Mouse (Mus musculus) monocyte, adult 2 months (primary cell): ENCODE data around the gene Slc31a2.
"Not testable (repeated sequence)": the region's sequence is repeated elsewhere in the genome, so short reads cannot be mapped to it uniquely, and the experiment has no call there.

Experiments
- DNase-seq, 2 experiments: peaks; one replicate each; pipeline ENCODE4 v3.0.0; 2022; ENCODE audit warnings: low spot score in 2 of 2, low read depth in 1 of 2

The Slc31a2 gene

GRCm38 (mm10) chr4:62262276-62262675, at the start of gene Slc31a2:
Slc31a2 (plus strand) TSS chr4:62262562.
- no peak for DNase-seq

DNA sequence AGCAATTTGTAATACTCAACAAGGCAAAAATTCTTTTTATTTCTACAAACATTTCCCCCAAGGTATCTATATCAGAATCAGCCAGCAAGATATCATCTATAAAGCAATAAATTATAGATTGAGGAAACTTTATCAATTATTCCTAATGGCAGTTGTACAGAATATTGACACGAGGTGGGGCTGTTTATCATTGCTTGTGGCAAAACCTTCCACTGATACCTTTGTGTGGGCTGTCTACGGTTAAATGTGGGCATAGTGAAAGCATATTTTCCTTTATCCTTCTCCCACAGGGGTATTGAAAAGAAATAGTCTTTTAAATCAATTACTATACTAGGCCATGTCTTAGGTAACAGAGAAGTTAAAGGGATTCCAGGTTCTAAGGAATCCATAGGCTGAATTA, 48.9 kb upstream of the Slc31a2 start:
- no peak for DNase-seq

DNA sequence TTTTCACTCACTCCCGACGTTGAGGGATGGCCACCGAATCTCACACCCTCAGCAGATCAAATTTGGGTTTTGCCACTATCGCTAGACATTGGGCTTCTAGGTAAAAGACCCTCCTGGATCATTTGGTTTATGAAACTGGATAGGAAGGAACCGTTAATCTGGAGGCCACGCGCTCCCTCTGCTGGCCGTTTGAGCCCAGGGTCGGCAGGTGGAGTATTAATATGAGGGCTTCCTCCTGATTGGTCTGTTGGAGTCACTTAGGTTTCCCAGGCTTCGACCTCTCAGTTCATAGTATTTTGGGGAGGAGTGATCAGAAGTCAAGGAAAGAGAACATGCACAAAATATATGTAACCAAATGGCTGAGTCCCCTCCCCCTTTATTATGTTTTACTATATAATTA, 34.0 kb upstream of the Slc31a2 start:
- no peak for DNase-seq

GRCm38 (mm10) chr4:62229448-62229847, 32.9 kb upstream of the Slc31a2 start:
- no peak for DNase-seq

DNA sequence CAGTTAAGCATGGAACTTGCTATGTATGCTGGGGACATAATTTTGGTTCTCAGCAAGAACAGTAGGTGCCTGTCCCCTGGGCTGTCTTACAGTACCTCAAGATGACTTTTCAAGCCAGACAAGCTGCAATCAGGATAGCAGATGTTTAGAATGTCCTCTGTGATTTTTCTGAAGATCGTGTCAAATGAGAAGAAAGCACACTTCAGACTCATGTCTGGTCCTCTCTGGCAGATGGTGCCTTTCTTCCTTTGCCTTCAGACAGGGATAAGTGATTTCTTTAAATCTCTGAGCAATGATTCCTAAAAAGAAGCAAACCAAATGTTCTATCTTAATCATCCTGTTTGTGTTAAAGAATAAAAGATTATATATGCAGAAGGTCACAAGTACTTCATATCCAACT, 32.2 kb upstream of the Slc31a2 start:
- DNase-seq = no peak

GRCm38 (mm10) chr4:62230769-62231168, 31.6 kb upstream of the Slc31a2 start, which contains the start of gene Zfp37:
Zfp37 (minus strand) TSS chr4:62231047.
- no peak for DNase-seq

DNA sequence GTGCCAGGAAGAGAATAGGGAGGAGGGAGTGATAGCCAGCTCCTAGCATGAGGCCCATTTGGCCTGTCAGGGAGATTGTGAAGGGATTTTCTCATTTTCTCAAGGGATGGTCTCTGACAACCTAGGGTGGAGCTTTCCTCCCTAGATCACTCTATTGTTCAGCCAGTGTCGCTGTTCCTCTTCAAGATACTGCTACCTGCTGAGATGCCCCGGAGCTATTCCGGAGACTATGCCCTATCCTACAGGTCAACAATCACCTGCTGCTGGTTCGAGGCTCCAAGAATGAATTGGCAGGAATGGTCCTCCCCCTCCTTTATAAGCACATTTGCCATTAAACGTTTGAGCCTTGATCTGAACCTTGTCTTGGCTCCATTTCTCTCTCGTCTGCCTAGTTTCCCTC, 21.8 kb upstream of the Slc31a2 start:
- no peak for DNase-seq

DNA sequence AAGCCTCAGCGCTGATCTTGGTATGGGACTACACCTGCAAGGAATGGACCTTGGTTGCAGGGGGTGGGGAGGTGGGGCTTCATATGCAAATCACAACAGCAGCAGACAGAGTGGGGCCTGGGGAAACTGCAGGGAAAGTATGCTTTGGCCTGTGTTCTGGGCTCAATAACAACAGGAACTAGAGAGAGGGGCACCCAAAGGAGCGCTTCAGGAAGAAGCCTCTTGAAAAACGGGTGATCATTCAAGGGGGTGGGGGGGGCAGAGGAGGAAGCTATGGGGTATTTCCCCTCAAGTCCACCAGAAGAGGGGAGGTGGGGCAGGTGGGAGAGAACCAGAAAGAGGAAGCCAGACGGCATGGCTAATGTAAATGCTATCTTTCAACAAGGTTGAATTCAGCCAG, 14.0 kb upstream of the Slc31a2 start:
- no peak for DNase-seq

DNA sequence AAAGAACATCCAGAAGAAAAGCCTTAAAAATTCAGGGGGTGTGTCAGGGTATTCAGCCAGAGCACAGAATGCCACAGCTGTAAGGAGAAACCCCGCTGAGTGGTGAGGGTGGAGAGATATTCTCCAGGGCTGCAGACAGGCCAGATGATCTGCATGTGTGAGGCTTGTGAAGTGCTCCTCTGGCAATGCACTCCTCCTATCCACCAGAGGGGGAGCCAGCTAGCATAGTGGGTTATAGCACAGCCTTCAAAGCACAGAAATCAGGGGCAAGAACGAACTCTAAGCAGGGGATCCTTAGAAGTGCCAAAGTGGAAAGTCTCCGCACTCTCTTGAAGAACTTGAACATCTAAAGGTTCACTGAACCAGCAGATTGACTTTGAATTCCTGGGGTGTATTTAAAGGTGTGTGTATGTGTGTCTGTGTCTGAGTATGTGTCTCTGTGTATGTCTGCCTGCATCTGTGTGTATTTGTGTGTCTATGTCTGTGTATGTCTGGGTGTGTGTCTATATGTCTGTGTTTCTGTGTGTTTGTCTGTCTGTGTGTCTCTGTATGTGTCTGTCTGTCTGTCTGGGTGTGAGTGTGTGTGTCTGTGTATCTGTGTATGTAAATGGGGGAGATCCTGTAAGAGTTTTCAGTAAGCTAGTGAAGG, 11.3 kb upstream of the Slc31a2 start:
- DNase-seq = no peak

DNA sequence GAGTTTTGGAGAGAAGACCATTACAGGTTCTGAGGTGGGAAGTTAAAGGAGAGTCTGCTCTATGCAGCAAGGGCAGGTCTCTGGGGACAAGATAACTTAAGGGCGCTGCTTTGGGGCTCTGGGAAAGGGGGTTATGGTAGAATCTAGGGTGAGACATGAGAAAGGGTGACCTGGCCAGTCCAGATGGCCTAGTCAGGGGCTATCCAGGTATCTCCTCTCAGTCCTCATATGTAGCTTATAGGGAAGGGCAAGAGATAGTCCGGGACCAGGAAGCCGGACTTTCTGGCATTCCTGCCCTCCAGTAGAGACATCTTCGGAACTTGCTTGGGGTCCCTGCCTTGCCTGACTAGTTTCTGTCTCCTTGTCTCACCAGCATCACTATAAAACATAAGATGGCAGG, 10.6 kb upstream of the Slc31a2 start:
- DNase-seq = no peak

DNA sequence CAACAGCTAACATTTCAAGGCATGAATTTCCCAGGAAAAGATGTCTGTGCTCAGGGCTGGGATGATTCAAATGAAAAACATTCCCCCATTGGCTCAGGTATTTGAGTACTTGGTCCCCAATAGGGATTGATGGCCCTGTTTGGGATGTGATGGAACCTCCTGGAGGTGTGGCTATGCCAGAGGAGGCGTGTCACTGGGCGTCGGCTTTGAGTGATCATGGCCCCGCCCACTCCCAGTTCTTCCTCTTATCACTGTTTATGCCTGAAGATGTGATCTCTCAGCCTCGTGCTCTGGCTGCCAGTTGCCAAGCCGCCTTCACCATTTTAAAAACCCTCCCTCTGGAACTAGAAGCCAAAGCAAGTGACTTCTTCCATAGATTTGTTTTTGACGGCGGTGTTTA, 7.8 kb upstream of the Slc31a2 start:
- DNase-seq = no peak

DNA sequence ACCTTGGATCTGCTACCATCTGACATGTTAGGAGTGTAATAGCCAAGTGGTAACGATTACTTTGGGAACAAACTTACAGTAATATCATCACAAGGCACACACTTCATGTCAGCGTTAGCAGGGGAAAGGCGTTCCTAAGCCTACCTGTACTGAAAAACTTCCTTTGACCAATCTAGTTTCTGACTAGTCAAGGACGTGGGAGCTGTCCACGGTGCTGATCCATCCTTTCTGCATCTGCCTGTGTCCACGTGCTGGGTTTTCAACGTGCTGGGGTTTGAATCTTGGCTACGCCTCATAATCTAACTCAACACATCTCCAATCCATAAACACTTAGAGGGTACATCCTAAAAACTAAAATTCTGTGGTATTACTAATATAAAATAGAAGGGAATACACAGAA, 5.4 kb upstream of the Slc31a2 start:
- no peak for DNase-seq

- DNase-seq = no peak
Measured at GRCm38 (mm10) chr4:62263133-62263844, 927 bp downstream of the Slc31a2 start.

GRCm38 (mm10) chr4:62265154-62265836, 2.9 kb downstream of the Slc31a2 start:
- DNase-seq = no peak

DNA sequence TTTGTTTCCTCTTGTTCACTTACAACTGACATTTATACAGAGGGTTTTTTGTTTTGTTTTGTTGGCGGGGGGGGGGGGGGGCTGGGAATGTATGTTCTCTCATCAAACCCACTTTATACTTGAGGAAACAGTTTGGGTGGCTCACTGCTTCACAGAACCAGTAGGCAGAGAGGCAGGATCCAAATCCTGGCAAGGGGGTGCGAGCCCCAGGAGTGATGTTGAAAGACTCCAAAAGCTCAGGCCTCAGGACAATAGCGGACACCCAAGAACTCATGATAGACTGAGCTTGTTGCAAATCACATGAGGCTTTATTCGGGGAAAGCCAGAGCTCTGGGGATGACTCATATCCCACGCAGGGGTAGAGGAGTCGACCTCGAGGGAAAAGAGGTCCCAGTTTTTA, 3.7 kb downstream of the Slc31a2 start:
- not testable (repeated sequence) for DNase-seq

DNA sequence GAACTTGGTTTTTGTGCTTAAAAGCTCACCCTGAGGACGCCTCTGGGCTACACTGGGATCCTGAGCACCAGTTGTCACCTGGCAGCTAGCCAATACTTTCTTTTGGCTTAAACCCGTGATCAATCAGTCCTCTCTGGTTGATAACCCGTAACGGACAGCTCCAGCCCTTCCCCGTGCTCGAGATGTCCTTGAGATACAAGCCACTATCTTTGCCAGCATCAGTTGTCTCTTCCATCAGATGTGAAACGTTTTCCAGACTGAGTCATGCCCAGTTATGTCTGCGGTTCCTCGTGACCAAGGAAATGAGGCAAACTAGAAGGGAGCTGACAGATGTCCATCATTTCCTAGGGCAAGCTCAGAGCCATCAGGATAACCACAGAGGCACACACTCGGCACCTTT, 4.7 kb downstream of the Slc31a2 start:
- DNase-seq = no peak

DNA sequence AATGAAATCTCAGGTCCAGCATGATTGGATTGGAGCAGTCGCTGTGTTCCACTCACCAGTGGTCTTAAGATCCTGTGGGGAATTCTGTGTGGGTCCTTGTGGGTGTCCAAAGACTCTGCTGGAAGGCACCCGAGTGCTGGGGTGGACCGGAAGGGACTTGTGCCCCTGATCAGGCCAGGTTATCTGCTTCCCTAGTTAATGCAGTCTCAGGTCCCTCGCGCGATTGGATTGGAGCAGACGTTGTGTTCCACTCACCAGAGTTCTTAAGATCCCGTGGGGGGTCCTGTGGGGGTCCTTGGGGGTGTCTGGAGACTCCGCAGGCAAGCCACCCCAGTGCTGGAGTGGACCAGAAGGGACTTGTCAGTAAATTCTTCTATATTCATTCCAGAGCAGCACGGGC, 10.3 kb downstream of the Slc31a2 start:
- no peak for DNase-seq

DNA sequence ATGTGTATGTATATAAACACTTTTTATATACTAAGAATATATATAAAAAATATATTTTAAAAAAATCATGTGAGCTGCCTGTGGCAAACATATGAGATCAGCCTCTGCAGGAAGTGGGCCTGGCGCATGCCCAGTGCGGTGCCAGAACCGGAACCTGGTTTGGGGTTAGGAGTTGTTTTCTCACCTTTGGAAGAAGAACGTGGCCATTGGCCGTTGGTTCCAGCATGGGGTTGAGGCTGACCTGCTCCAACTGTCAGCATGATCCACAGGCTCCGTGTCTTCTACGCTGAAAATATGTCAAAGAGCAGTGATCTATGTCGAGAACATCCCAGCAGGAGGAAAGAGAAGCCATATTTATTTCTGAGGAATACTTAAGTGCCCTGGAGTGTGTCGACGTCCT, 11.6 kb downstream of the Slc31a2 start:
- DNase-seq = no peak

DNA sequence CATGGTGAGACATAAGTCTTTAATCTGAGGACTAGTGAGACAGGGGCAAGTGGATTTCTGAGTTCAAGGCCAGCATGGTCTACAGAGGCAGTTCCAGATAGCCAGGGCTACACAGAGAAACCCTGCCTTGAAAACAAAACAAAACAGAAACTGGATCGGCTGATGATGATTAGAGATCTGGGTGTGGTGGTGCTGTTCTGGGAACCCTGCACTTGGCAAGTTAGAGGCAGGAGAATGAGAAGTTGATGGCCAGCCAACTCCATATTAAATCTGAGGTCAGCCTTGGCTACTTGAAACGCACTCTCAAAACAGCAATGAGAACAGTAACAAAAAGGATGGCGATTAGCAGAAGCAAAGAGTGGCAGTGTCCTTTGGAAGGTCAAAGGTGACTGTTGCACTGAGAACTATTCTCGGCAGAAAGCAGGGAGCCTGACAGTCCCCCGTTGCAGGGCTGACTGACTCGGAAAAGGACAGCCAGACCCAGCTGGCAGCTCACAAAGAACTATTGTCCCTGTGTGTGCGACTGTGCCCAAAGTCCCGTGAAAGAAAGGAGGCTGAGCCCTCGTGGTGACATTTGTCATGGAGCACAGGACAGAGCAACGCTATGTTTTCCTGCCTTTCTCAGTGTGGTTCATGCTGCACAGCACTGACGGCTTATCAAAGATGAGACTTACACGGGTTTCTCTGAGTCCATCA, 12.6 kb downstream of the Slc31a2 start:
- DNase-seq = no peak

DNA sequence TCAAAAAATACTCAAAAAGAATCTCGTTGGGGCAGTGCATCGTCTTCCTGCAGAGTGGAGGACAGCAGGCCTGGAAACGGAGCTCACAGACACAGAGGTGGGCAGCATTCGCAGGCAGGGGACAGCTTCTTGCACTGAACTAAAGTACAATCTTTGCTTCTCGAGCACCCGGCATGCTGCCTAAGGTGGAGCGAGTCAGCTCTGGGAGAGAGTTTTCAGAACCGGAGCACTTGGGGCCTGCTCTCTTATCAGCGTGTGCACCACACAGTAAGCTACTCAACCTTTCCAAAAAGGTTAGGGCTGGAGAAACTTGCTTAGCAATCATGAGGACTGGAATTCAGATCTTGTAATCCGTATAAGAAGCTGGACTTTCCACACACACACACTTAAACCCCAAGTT, 14.3 kb downstream of the Slc31a2 start:
- DNase-seq = no peak

DNA sequence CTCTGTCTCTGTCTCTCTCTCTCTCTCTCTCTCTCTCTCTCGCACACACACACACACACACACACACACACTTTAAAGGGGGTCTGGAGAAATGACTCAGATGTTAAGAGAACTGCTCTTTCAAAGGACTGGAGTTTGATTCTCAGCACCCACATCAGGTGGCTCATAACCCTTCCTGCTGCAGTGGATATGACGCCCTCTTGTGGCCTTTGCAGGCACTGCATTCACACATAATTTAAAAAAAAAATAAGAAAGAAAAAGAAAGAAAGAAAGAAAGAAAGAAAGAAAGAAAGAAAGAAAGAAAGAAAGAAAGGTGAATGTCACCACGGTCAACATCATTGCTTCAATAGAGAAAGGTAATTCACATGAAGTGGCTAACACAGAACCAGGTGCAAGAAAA, 14.9 kb downstream of the Slc31a2 start:
- no peak for DNase-seq

DNA sequence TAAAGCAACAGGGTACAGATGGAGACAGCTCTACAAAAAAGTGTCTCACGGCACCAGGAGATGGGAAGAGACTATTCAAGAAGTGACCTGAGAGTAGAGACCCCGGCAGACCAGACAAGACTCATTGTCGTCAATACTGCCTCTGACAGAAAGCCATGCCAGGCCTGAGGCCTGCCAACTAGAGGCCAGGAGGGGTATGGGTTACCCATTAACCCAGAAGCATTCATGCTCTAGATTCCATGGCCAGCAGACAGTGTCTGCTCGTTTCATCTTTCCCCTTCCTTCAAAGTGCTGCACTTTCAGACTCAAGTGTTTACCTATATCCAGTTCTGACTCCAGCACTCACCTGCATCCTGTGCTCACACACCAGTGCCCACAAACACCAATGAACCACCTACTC, 15.7 kb downstream of the Slc31a2 start:
- no peak for DNase-seq
